Mouse (Mus musculus): ENCODE measurements around the gene Clip2. TPM values are rescaled to one million over a fixed set of nuclear protein-coding genes. Genes with fewer than 3 reads are reported as not detected.

Gene Clip2
- polyA plus RNA-seq, 1 experiment, result 23.4 TPM

DNA sequence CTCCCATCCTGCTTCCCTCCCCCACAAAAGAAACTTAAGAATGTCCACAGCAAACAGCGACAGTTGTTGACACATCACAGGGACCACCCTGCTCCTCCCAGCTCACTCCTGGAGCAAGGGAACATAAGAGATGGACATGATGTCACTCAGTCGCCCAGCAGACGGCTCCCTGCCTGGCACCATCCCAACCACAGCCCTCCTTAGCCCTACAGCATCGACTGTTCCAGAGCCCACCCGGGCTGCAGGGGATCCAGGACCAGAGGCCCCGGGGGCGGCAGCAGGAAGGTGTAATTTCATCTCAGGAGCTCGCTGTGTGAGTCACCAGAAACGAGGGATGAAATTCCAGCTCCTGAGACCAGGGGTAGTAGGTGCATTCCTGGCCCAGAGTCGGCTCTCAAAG lies 106.3 kb downstream of the Clip2 start:
- H3K4me3 ChIP-seq (ENCODE audit: control insufficient read depth, insufficient read depth, low read length), result no peak overlapping the region

DNA sequence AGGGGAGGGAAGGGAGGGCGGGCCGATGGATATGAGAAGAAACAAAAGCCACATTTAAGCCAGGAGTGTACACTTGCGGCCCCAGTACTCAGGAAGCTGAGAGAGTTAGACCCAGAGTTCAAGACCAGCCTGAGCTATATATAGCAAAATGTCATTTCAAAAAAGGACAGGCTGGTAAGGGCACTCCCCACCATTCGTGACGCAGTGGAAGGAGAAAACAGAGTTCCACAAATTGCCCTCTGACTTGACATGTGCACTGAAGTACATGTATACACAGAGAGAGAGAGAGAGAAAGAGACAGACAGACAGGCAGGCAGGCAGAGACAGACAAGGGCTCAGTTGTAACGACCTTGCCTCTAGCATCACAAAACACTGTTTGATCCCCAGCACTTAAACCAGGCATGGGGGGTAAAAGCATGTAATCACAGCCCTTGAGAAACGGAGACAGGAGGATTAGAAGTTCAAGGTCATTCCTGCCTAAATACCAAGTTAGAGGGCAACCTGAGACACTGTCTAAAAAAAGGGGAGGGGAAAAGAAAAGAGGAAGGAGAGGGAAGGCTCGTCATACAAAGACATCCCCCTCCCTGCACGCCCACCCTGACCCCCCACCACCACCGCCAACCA lies 106.9 kb downstream of the Clip2 start:
- peak; percentile 49 for DNase-seq
- whole genome bisulfite sequencing, result 9% methylated on average over 10 of the region's 10 CpGs
- no peak overlapping the region for H3K4me3 ChIP-seq (ENCODE audit: control insufficient read depth, insufficient read depth, low read length)
- H3K27ac ChIP-seq (ENCODE audit: control insufficient read depth, insufficient read depth, low read length), result peak overlapping the region; percentile 92
- TF ChIP-seq CTCF (IDR thresholded peaks at IDR 0.05; ENCODE audit: borderline replicate concordance, control insufficient read depth, extremely low read depth, insufficient read depth, low read length, poor library complexity) (no peak), POLR2A (IDR thresholded peaks at IDR 0.05; ENCODE audit: control insufficient read depth, extremely low read depth, insufficient read depth, low read length, poor library complexity) (no peak)
- no peaks in the 10 kb centered on the region for H3K27me3 ChIP-seq (ENCODE audit: control insufficient read depth, insufficient read depth, low read length)
- no peaks in the 10 kb centered on the region for H3K36me3 ChIP-seq (ENCODE audit: control insufficient read depth, insufficient read depth, low read length)
- peaks cover 46% of the 10 kb centered on the region for H3K4me1 ChIP-seq (replicated peaks; ENCODE audit: control insufficient read depth, insufficient read depth, low read length)

More for the DNA sequence above, 106.3 kb downstream of the Clip2 start:
- 77% methylated on average over 10 of the region's 10 CpGs for WGBS
- Histone ChIP-seq H3K27ac (ENCODE audit: control insufficient read depth, insufficient read depth, low read length) (peak overlapping the region; percentile 92; the same call in 1 of the 2 replicates), H3K27me3 (ENCODE audit: control insufficient read depth, insufficient read depth, low read length) (no peaks in the 10 kb centered on the region), H3K4me1 (replicated peaks; ENCODE audit: control insufficient read depth, insufficient read depth, low read length) (peaks cover 46% of the 10 kb centered on the region), H3K36me3 (ENCODE audit: control insufficient read depth, insufficient read depth, low read length) (no peaks in the 10 kb centered on the region)
- no peak for TF ChIP-seq CTCF (IDR thresholded peaks at IDR 0.05; ENCODE audit: borderline replicate concordance, control insufficient read depth, extremely low read depth, insufficient read depth, low read length, poor library complexity)
- no peak for DNase-seq

DNA sequence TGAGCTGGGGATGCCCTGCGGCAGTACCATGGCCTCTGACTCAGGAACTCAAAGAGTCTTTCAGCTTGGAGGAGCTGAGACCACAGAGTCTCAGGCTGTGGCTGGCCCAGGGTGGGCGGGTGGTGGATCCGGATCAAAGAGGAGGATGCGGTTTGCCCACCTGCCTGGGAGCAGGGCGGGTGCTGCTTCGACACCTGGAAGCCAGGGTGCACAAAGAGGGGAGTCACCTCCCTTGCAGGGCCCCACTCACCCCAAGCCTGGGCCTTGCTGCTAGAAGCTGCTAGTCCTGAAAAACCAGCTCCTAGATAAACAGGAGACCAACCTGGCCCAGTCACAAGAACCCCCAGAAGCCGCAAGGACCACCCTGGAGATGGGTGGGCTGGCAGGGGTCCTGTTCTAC lies 107.8 kb downstream of the Clip2 start:
- TF ChIP-seq CTCF (IDR thresholded peaks at IDR 0.05; ENCODE audit: borderline replicate concordance, control insufficient read depth, extremely low read depth, insufficient read depth, low read length, poor library complexity) (no peak; the same call in 1 of the 2 replicates), POLR2A (IDR thresholded peaks at IDR 0.05; ENCODE audit: control insufficient read depth, extremely low read depth, insufficient read depth, low read length, poor library complexity) (peak; percentile 43; the same call in 1 of the 2 replicates)
- Histone ChIP-seq H3K4me1 (replicated peaks; ENCODE audit: control insufficient read depth, insufficient read depth, low read length) (peaks cover 45% of the 10 kb centered on the region), H3K27me3 (ENCODE audit: control insufficient read depth, insufficient read depth, low read length) (no peaks in the 10 kb centered on the region), H3K27ac (ENCODE audit: control insufficient read depth, insufficient read depth, low read length) (peak overlapping the region; percentile 92), H3K36me3 (ENCODE audit: control insufficient read depth, insufficient read depth, low read length) (no peaks in the 10 kb centered on the region), H3K4me3 (ENCODE audit: control insufficient read depth, insufficient read depth, low read length) (0 out of 2 replicates have a peak overlapping the region, but pooled peaks have one; percentile 2)
- peak; percentile 96 for DNase-seq
- 13% methylated on average over 7 of the region's 7 CpGs for WGBS

DNA sequence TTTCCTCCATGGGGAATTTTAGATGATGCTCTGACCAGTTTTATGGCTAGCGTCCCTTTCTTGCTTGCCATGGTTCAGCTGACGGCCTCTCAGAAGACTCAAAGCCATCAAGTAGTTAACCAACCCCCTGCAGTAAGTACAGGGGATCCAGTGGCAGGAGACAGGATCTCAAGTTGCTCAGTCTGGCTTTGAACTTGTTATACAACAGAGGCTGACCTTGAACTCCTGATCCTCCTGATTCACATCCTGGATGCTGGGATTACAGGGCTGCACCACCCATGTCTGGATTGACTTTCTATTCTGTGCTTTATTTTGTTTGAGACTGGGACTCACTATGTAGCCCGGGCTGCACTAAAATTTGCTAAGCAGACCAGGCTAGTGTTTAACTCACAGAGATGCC lies 110.2 kb downstream of the Clip2 start:
- Histone ChIP-seq H3K36me3 (ENCODE audit: control insufficient read depth, insufficient read depth, low read length) (no peaks in the 10 kb centered on the region), H3K4me1 (replicated peaks; ENCODE audit: control insufficient read depth, insufficient read depth, low read length) (peaks cover 52% of the 10 kb centered on the region), H3K4me3 (ENCODE audit: control insufficient read depth, insufficient read depth, low read length) (no peak overlapping the region), H3K27me3 (ENCODE audit: control insufficient read depth, insufficient read depth, low read length) (no peaks in the 10 kb centered on the region), H3K27ac (ENCODE audit: control insufficient read depth, insufficient read depth, low read length) (no peak overlapping the region)
- DNase-seq, result no peak
- 97% methylated on average over 3 of the region's 3 CpGs for WGBS
- TF ChIP-seq CTCF (IDR thresholded peaks at IDR 0.05; ENCODE audit: borderline replicate concordance, control insufficient read depth, extremely low read depth, insufficient read depth, low read length, poor library complexity) (no peak), POLR2A (IDR thresholded peaks at IDR 0.05; ENCODE audit: control insufficient read depth, extremely low read depth, insufficient read depth, low read length, poor library complexity) (no peak)

DNA sequence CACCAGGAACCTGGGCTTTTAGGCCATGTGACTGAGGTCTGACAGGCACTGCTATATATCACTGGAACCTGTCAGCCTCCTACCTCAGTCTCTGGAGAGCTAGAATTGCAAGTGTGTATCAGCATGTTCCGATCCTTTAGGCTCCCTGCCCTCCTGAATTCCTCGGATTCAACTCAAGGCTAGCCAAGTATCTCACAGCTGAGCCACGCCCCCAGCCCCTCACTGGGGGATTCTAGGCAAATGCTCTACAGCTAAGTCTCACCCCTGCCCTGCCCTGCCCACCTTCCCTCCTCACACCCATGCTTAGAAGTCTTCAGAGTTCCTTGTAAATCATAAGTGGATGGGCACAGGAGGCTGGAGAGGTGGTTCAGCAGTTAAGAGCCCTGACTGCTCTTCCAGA lies 111.1 kb downstream of the Clip2 start:
- Histone ChIP-seq H3K4me1 (replicated peaks; ENCODE audit: control insufficient read depth, insufficient read depth, low read length) (peaks cover 55% of the 10 kb centered on the region), H3K27me3 (ENCODE audit: control insufficient read depth, insufficient read depth, low read length) (no peaks in the 10 kb centered on the region), H3K27ac (ENCODE audit: control insufficient read depth, insufficient read depth, low read length) (no peak overlapping the region), H3K4me3 (ENCODE audit: control insufficient read depth, insufficient read depth, low read length) (no peak overlapping the region), H3K36me3 (ENCODE audit: control insufficient read depth, insufficient read depth, low read length) (no peaks in the 10 kb centered on the region)
- no peak for DNase-seq
- TF ChIP-seq POLR2A (IDR thresholded peaks at IDR 0.05; ENCODE audit: control insufficient read depth, extremely low read depth, insufficient read depth, low read length, poor library complexity) (no peak), CTCF (IDR thresholded peaks at IDR 0.05; ENCODE audit: borderline replicate concordance, control insufficient read depth, extremely low read depth, insufficient read depth, low read length, poor library complexity) (no peak)
- WGBS, result 95% methylated on average over 3 of the region's 3 CpGs

DNA sequence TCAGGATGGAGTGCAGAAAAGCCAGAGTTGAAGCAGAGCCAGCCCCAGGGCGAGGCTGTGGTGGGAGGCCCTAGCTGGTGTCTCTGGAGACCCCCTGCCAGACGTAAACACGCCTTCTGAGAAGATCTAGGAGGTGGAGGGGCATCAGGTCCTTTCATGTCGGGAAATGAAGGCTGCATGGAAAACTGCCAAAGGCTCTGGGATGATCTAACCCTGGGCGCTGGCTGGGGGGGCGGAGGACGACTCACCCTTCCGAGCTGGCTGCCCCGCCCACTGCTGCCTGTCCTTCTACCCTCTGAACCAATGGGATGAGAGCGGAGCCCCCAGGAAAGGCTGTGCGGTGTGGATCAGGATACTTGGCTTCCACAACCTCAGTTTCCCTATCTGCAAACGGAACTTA lies 112.1 kb downstream of the Clip2 start:
- Histone ChIP-seq H3K36me3 (ENCODE audit: control insufficient read depth, insufficient read depth, low read length) (no peaks in the 10 kb centered on the region), H3K27ac (ENCODE audit: control insufficient read depth, insufficient read depth, low read length) (no peak overlapping the region), H3K4me3 (ENCODE audit: control insufficient read depth, insufficient read depth, low read length) (no peak overlapping the region), H3K27me3 (ENCODE audit: control insufficient read depth, insufficient read depth, low read length) (no peaks in the 10 kb centered on the region), H3K4me1 (replicated peaks; ENCODE audit: control insufficient read depth, insufficient read depth, low read length) (peaks cover 50% of the 10 kb centered on the region)
- no peak for DNase-seq
- WGBS, result 94% methylated on average over 12 of the region's 12 CpGs
- TF ChIP-seq POLR2A (IDR thresholded peaks at IDR 0.05; ENCODE audit: control insufficient read depth, extremely low read depth, insufficient read depth, low read length, poor library complexity), result no peak
- no peak for TF ChIP-seq CTCF (IDR thresholded peaks at IDR 0.05; ENCODE audit: borderline replicate concordance, control insufficient read depth, extremely low read depth, insufficient read depth, low read length, poor library complexity)

DNA sequence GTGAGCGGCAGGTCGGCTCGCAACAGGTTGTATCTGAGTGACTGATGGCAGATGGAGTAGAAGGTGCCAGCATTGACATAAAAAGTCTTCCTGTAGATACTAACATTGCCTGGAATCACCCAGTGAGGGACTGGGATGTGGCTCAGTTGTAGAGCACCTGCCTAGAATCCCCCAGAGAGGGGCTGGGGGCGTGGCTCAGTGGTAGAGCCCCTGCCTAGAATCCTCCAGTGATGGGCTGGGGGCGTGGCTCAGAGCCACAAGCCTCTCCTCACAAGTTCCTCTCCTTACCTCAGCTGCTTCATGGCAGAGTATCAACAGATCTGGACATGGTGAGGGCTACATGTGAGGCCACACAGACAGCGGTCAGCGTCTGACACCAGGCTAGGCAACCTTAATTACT lies 112.8 kb downstream of the Clip2 start:
- Histone ChIP-seq H3K36me3 (ENCODE audit: control insufficient read depth, insufficient read depth, low read length) (no peaks in the 10 kb centered on the region), H3K27me3 (ENCODE audit: control insufficient read depth, insufficient read depth, low read length) (no peaks in the 10 kb centered on the region), H3K4me1 (replicated peaks; ENCODE audit: control insufficient read depth, insufficient read depth, low read length) (peaks cover 45% of the 10 kb centered on the region), H3K27ac (ENCODE audit: control insufficient read depth, insufficient read depth, low read length) (no peak overlapping the region), H3K4me3 (ENCODE audit: control insufficient read depth, insufficient read depth, low read length) (no peak overlapping the region)
- TF ChIP-seq CTCF (IDR thresholded peaks at IDR 0.05; ENCODE audit: borderline replicate concordance, control insufficient read depth, extremely low read depth, insufficient read depth, low read length, poor library complexity) (no peak), POLR2A (IDR thresholded peaks at IDR 0.05; ENCODE audit: control insufficient read depth, extremely low read depth, insufficient read depth, low read length, poor library complexity) (no peak)
- no peak for DNase-seq
- 99% methylated on average over 7 of the region's 7 CpGs for WGBS

Other genes starting within 250 kb of the Clip2 start
- gene Gtf2i, start 237.7 kb downstream of the Clip2 start, polyA plus RNA-seq (2012; rRNA removed), result 131 and 136 TPM in 2 replicates
- gene Gtf2ird1, start 95.7 kb downstream of the Clip2 start, polyA plus RNA-seq (2012; rRNA removed), result 75.6 and 83.9 TPM in 2 replicates
- 0.09 and 0.15 TPM in 2 replicates for gene Syna, start 7.7 kb upstream of the Clip2 start, polyA plus RNA-seq (2012; rRNA removed)
- 133 and 145 TPM in 2 replicates for gene Rfc2, start 28.9 kb upstream of the Clip2 start, polyA plus RNA-seq (2012; rRNA removed)
- 7.8 and 7.9 TPM in 2 replicates for gene Lat2, start 62.6 kb upstream of the Clip2 start, polyA plus RNA-seq (2012; rRNA removed)
- 322 and 363 TPM in 2 replicates for gene Eif4h, start 87.1 kb upstream of the Clip2 start, polyA plus RNA-seq (2012; rRNA removed)
- gene Limk1, start 136.2 kb upstream of the Clip2 start, polyA plus RNA-seq (2012; rRNA removed), result 31.8 TPM in 2 replicates
- 32.2 and 35.5 TPM in 2 replicates for gene Eln, start 194.9 kb upstream of the Clip2 start, polyA plus RNA-seq (2012; rRNA removed)